Mouse (Mus musculus) heart, postnatal 10 days (tissue): ENCODE measurements around the gene Nat8f6. TPM values are rescaled to one million over a fixed set of nuclear protein-coding genes. Genes with fewer than 3 reads are reported as not detected.

Experiments
- microRNA-seq, 2 experiments: library from miRNA; unstranded; fragments of <30 nt; microRNA quantifications; one replicate each; pipeline ENCODE4 v1.2.0; 2022
- total RNA-seq, 2 experiments: library from RNA; stranded (reverse); gene quantifications; 2 replicates each; pipeline ENCODE4 v1.2.3; 2021

Nat8f6 gene
- total RNA-seq, 2 experiments from 2014 or later = 0.30 TPM; not detected in 1

Small RNA genes within 50 kb of the gene (microRNA-seq; reads per million reads assigned to microRNA genes)
- gene Mir6375 = 0 reads per million in 2 experiments

Other genes with a start within 250 kb of the Nat8f6 start
- 1 to 10 TPM; 2.8 to 4.1 TPM for gene Alms1, start 233.4 kb downstream of the Nat8f6 start, total RNA-seq
- gene Nat8f7, start 107.7 kb downstream of the Nat8f6 start, total RNA-seq = under 1 TPM in 1 of 2 experiments, not detected in 1; 0.22 TPM
- gene Nat8f3, start 55.2 kb downstream of the Nat8f6 start, total RNA-seq = under 1 TPM in 1 of 2 experiments, not detected in 1; 0.36 TPM
- gene Nat8f5, start within 50 bp of the Nat8f6 start, total RNA-seq = not detected
- not detected for gene Nat8, start 11.1 kb upstream of the Nat8f6 start, total RNA-seq
- not detected for gene Nat8f2, start 48.2 kb upstream of the Nat8f6 start, total RNA-seq
- gene Nat8f4, start 83.9 kb upstream of the Nat8f6 start, total RNA-seq = 1 to 10 TPM in 1 of 2 experiments, under 1 TPM in 1; 0.98 to 1.1 TPM
- 10 to 100 TPM; 12.2 to 13.4 TPM for gene Tprkb, start 90.9 kb upstream of the Nat8f6 start, total RNA-seq
- 1 to 10 TPM; 1.4 to 2.1 TPM for gene Nat8f1, start 94.7 kb upstream of the Nat8f6 start, total RNA-seq
- gene Dusp11, start 140.7 kb upstream of the Nat8f6 start, total RNA-seq = 10 to 100 TPM; 56.9 to 64.3 TPM
- not detected for gene Figla, start 195.2 kb upstream of the Nat8f6 start, total RNA-seq
- gene Add2, start 207.7 kb upstream of the Nat8f6 start, total RNA-seq = 1 to 10 TPM; 1.4 to 1.9 TPM